Mouse (Mus musculus) forebrain, embryonic 16.5 days (tissue): Measurements from ENCODE around the gene Gba. TPM values are rescaled to one million over a fixed set of nuclear protein-coding genes. Genes with fewer than 3 reads are reported as not detected.
"Not testable (repeated sequence)": the region's sequence is repeated elsewhere in the genome, so short reads cannot be mapped to it uniquely, and the experiment has no call there.

Source experiments
- ATAC-seq: fragments of 200-750 bp; cut with Nextera tagmentation; 2 replicates; pipeline ENCODE4 v1.8.0; 2017; ENCODE audit warnings: mild to moderate bottlenecking, moderate library complexity
- H3K27ac ChIP-seq: fragments of 300-500 bp; sonication (generic); 2 replicates; pipeline ENCODE4 v1.5.1; 2014; ENCODE audit warnings: low read length, control low read depth
- H3K27me3 ChIP-seq: fragments of 300-500 bp; sonication (generic); replicated peaks from 2 replicates; pipeline ENCODE4 v1.6.1; 2014; ENCODE audit warnings: low read length; ENCODE audit not compliant: control insufficient read depth, insufficient read depth
- H3K36me3 ChIP-seq: fragments of 300-500 bp; sonication (generic); 2 replicates; pipeline ENCODE4 v1.6.1; 2014; ENCODE audit not compliant: control insufficient read depth, insufficient read depth
- H3K4me1 ChIP-seq: fragments of 300-500 bp; sonication (generic); replicated peaks from 2 replicates; pipeline ENCODE4 v1.6.1; 2014; ENCODE audit warnings: low read length; ENCODE audit not compliant: control insufficient read depth, insufficient read depth
- H3K4me2 ChIP-seq: fragments of 300-500 bp; sonication (generic); 2 replicates; pipeline ENCODE4 v1.6.1; 2014; ENCODE audit warnings: mild to moderate bottlenecking, low read length, control low read depth
- H3K4me3 ChIP-seq: fragments of 300-500 bp; sonication (generic); replicated peaks from 2 replicates; pipeline ENCODE4 v1.5.1; 2014; ENCODE audit warnings: mild to moderate bottlenecking, low read length, control low read depth
- H3K9ac ChIP-seq: fragments of 300-500 bp; sonication (generic); replicated peaks from 2 replicates; pipeline ENCODE4 v1.6.1; 2014; ENCODE audit warnings: low read depth, low read length, control low read depth
- H3K9me3 ChIP-seq: fragments of 300-500 bp; sonication (generic); 2 replicates; pipeline ENCODE4 v1.6.1; 2016; ENCODE audit warnings: low read length; ENCODE audit not compliant: control insufficient read depth
- WGBS: fragments of 180-500 bp; shearing (Covaris S2); extraction: QIAGEN DNeasy Blood & Tissue Kit; methylation state at CpG from one replicate; pipeline ENCODE4 v1.1.7; 2014; 5-methylcytosine and 5-hydroxymethylcytosine counted together
- polyA plus RNA-seq: library from polyadenylated mRNA; unstranded; fragments of >200 nt; fragmentation: Nextera tagmentation; extraction: Ambion mirVana; gene quantifications from 2 replicates; pipeline ENCODE4 v1.2.1, GENCODE M21; 2015

Gene Gba
- polyA plus RNA-seq, 1 experiment from 2014 or later, result 46.7 TPM

GRCm38 (mm10) chr3:89209731-89210130 is 7.0 kb downstream of the Gba start:
- no peak overlapping the region for H3K4me2 ChIP-seq
- no peak overlapping the region for H3K9ac ChIP-seq
- no peak for ATAC-seq
- H3K36me3 ChIP-seq, result peaks cover 24% of the 10 kb centered on the region
- no peak overlapping the region for H3K4me3 ChIP-seq
- peaks cover 9% of the 10 kb centered on the region for H3K4me1 ChIP-seq
- H3K27ac ChIP-seq, result no peak overlapping the region
- no peaks in the 10 kb centered on the region for H3K9me3 ChIP-seq
- H3K27me3 ChIP-seq, result no peaks in the 10 kb centered on the region
- 90% methylated on average over 7 of the region's 7 CpGs for WGBS

GRCm38 (mm10) chr3:89210162-89210561 is 7.4 kb downstream of the Gba start:
- Histone ChIP-seq H3K4me3 (no peak overlapping the region), H3K4me2 (no peak overlapping the region), H3K4me1 (peaks cover 12% of the 10 kb centered on the region), H3K27ac (no peak overlapping the region), H3K9me3 (no peaks in the 10 kb centered on the region), H3K27me3 (no peaks in the 10 kb centered on the region), H3K36me3 (peaks cover 24% of the 10 kb centered on the region), H3K9ac (no peak overlapping the region)
- 85% methylated on average over 13 of the region's 13 CpGs for WGBS
- ATAC-seq, result no peak

- Histone ChIP-seq H3K4me3 (no peak overlapping the region), H3K4me1 (peaks cover 17% of the 10 kb centered on the region), H3K9ac (no peak overlapping the region), H3K36me3 (peaks cover 24% of the 10 kb centered on the region), H3K9me3 (no peaks in the 10 kb centered on the region), H3K27ac (no peak overlapping the region), H3K27me3 (no peaks in the 10 kb centered on the region), H3K4me2 (no peak overlapping the region)
- ATAC-seq, result no peak
- 92% methylated on average over 7 of the region's 7 CpGs for WGBS
Measured at GRCm38 (mm10) chr3:89210731-89211130, 8.0 kb downstream of the Gba start.

- peak; percentile 86 for ATAC-seq
- Histone ChIP-seq H3K4me2 (peak overlapping the region; percentile 87), H3K36me3 (peaks cover 11% of the 10 kb centered on the region; the same call in 1 of the 2 replicates), H3K27me3 (no peaks in the 10 kb centered on the region), H3K4me1 (peaks cover 22% of the 10 kb centered on the region), H3K9me3 (no peaks in the 10 kb centered on the region), H3K9ac (peak overlapping the region; percentile 80), H3K4me3 (peak overlapping the region; percentile 82), H3K27ac (peak overlapping the region; percentile 98)
- WGBS, result under 1% methylated on average over 60 of the region's 69 CpGs
Measured at GRCm38 (mm10) chr3:89213803-89214530, 11.2 kb downstream of the Gba start.

GRCm38 (mm10) chr3:89214681-89215411 is 12.1 kb downstream of the Gba start, which contains the start of gene Thbs3:
Gene Thbs3 (plus strand): TSS chr3:89215180.
- H3K9ac ChIP-seq, result peak within 1 kb of the TSS; percentile 80
- peak within 1 kb of the TSS; percentile 98 for H3K27ac ChIP-seq
- peaks cover 6% of the 10 kb centered on the region; the same call in 1 of the 2 replicates for H3K36me3 ChIP-seq
- no peaks in the 10 kb centered on the region for H3K27me3 ChIP-seq
- ATAC-seq, result peak; percentile 11
- H3K4me1 ChIP-seq, result peaks cover 22% of the 10 kb centered on the region
- H3K4me3 ChIP-seq, result peak within 1 kb of the TSS; percentile 82
- WGBS, result under 1% methylated on average over 18 of the region's 19 CpGs
- H3K4me2 ChIP-seq, result peak within 1 kb of the TSS; percentile 87
- H3K9me3 ChIP-seq, result no peaks in the 10 kb centered on the region

- Histone ChIP-seq H3K36me3 (no peaks in the 10 kb centered on the region), H3K4me1 (peaks cover 22% of the 10 kb centered on the region), H3K4me3 (peak overlapping the region; percentile 82), H3K27me3 (no peaks in the 10 kb centered on the region), H3K27ac (peak overlapping the region; percentile 98), H3K9me3 (no peaks in the 10 kb centered on the region), H3K4me2 (peak overlapping the region; percentile 87), H3K9ac (no peak overlapping the region; the same call in 1 of the 2 replicates)
- 0% methylated on average over 6 of the region's 6 CpGs for WGBS
- peak; percentile 43 for ATAC-seq
Measured at GRCm38 (mm10) chr3:89215853-89216252, 13.1 kb downstream of the Gba start.

GRCm38 (mm10) chr3:89216407-89216806 is 13.7 kb downstream of the Gba start:
- not testable (repeated sequence) for H3K4me3 ChIP-seq, H3K36me3 ChIP-seq, H3K9ac ChIP-seq, H3K9me3 ChIP-seq, H3K4me2 ChIP-seq, ATAC-seq, H3K27ac ChIP-seq, H3K27me3 ChIP-seq
- WGBS, result 72% methylated on average over 7 of the region's 7 CpGs
- H3K4me1 ChIP-seq, result peaks cover 22% of the 10 kb centered on the region

GRCm38 (mm10) chr3:89218271-89218670 is 15.5 kb downstream of the Gba start:
- H3K9ac ChIP-seq, result no peak overlapping the region
- no peaks in the 10 kb centered on the region for H3K27me3 ChIP-seq
- no peak overlapping the region for H3K4me2 ChIP-seq
- H3K9me3 ChIP-seq, result no peaks in the 10 kb centered on the region
- H3K4me3 ChIP-seq, result no peak overlapping the region
- no peak overlapping the region for H3K27ac ChIP-seq
- 72% methylated on average over 1 of the region's 1 CpGs for WGBS
- no peaks in the 10 kb centered on the region for H3K36me3 ChIP-seq
- no peak for ATAC-seq
- H3K4me1 ChIP-seq, result peaks cover 18% of the 10 kb centered on the region

GRCm38 (mm10) chr3:89219546-89219945 is 16.8 kb downstream of the Gba start:
- ATAC-seq, result no peak
- Histone ChIP-seq H3K9ac (no peak overlapping the region), H3K27ac (no peak overlapping the region), H3K27me3 (no peaks in the 10 kb centered on the region), H3K4me1 (peaks cover 29% of the 10 kb centered on the region), H3K4me3 (no peak overlapping the region), H3K9me3 (no peaks in the 10 kb centered on the region), H3K4me2 (no peak overlapping the region), H3K36me3 (no peaks in the 10 kb centered on the region)
- 52% methylated on average over 8 of the region's 8 CpGs for WGBS
